Mouse (Mus musculus) left cerebral cortex, postnatal 25 days (tissue): ENCODE data around the gene Ap3b1. TPM values are rescaled to one million over a fixed set of nuclear protein-coding genes. Genes with fewer than 3 reads are reported as not detected.
"Not testable (repeated sequence)": the region's sequence is repeated elsewhere in the genome, so short reads cannot be mapped to it uniquely, and the experiment has no call there.

Source experiments
- DNase-seq, 2 experiments: peaks; one replicate each; pipeline ENCODE4 v3.0.0; 2022; ENCODE audit warnings: low spot score in 2 of 2, mixed read lengths in 1 of 2
- intact Hi-C: fragments of 180-260 bp; cut with DNase I; formaldehyde crosslinking; loops from one replicate; pipeline ENCODE4 v1.15.1; 2025
- total RNA-seq, 2 experiments: library from RNA; stranded (reverse); gene quantifications; 2 replicates each; pipeline ENCODE4 v1.2.3; 2021

Ap3b1 gene
- 10 to 100 TPM; 43.2 to 43.9 TPM for total RNA-seq

- intact Hi-C loops = loop anchor here (2.0 kb wide), 1 partner anchor 74 kb away; the partner anchor contains the start of gene Scamp1
- DNase-seq = peak; percentile 87 to 88
These were observed at the start of gene Ap3b1 for GRCm38 (mm10) chr13:94358401-94359265. TSS of gene Ap3b1 (plus strand) at chr13:94358960.

GRCm38 (mm10) chr13:94312812-94313211, 45.9 kb upstream of the Ap3b1 start:
- DNase-seq, intact Hi-C loops: not testable (repeated sequence)

GRCm38 (mm10) chr13:94316975-94317511, 41.7 kb upstream of the Ap3b1 start:
- no peak for DNase-seq
- intact Hi-C loops = no loop called here

GRCm38 (mm10) chr13:94321094-94321792, 37.5 kb upstream of the Ap3b1 start:
- intact Hi-C loops = no loop called here
- DNase-seq = no peak

- DNase-seq = no peak
These were observed 36.3 kb upstream of the Ap3b1 start for GRCm38 (mm10) chr13:94322475-94322874.

GRCm38 (mm10) chr13:94328063-94328462, 30.7 kb upstream of the Ap3b1 start:
- DNase-seq = no peak
- intact Hi-C loops = loop anchor here (5.0 kb wide), 1 partner anchor 36 kb away; no protein-coding TSS in a partner anchor

More at GRCm38 (mm10) chr13:94322475-94322874, 36.3 kb upstream of the Ap3b1 start:
- intact Hi-C loops = no loop called here

- intact Hi-C loops = loop anchor here (5.0 kb wide), 1 partner anchor 37 kb away; no protein-coding TSS in a partner anchor
- DNase-seq = not testable (repeated sequence)
These were observed 29.8 kb upstream of the Ap3b1 start for GRCm38 (mm10) chr13:94329005-94329404.

GRCm38 (mm10) chr13:94330392-94330979, 28.3 kb upstream of the Ap3b1 start:
- DNase-seq = peak in 1 of 2 experiments; percentile 3
- intact Hi-C loops = no loop called here

- intact Hi-C loops = no loop called here
- DNase-seq = no peak
These were observed 20.4 kb upstream of the Ap3b1 start for GRCm38 (mm10) chr13:94338357-94338756.

- no peak for DNase-seq
- intact Hi-C loops = no loop called here
These were observed 15.6 kb upstream of the Ap3b1 start for GRCm38 (mm10) chr13:94343192-94343591.

GRCm38 (mm10) chr13:94344600-94344999, 14.2 kb upstream of the Ap3b1 start:
- intact Hi-C loops, DNase-seq: not testable (repeated sequence)

GRCm38 (mm10) chr13:94354584-94354983, 4.2 kb upstream of the Ap3b1 start:
- DNase-seq = no peak
- intact Hi-C loops = no loop called here

- intact Hi-C loops = loop anchor here (2.0 kb wide), 1 partner anchor 73 kb away; the partner anchor contains the start of gene Scamp1
- DNase-seq = no peak
These were observed 709 bp upstream of the Ap3b1 start for GRCm38 (mm10) chr13:94358101-94358400.

GRCm38 (mm10) chr13:94359282-94359920, 641 bp downstream of the Ap3b1 start:
- no peak for DNase-seq
- intact Hi-C loops = loop anchor here (2.0 kb wide), 1 partner anchor 75 kb away; the partner anchor contains the start of gene Scamp1

GRCm38 (mm10) chr13:94361013-94361580, 2.3 kb downstream of the Ap3b1 start:
- intact Hi-C loops, DNase-seq: not testable (repeated sequence)

- DNase-seq = no peak
- intact Hi-C loops = no loop called here
These were observed 5.6 kb downstream of the Ap3b1 start for GRCm38 (mm10) chr13:94364336-94364735.

GRCm38 (mm10) chr13:94365108-94365907, 6.5 kb downstream of the Ap3b1 start:
- intact Hi-C loops = no loop called here
- DNase-seq = no peak

GRCm38 (mm10) chr13:94367869-94368268, 9.1 kb downstream of the Ap3b1 start:
- intact Hi-C loops = no loop called here
- DNase-seq = peak in 1 of 2 experiments; percentile 20
